Mouse (Mus musculus): ENCODE measurements around the gene Gje1. TPM values are rescaled to one million over a fixed set of nuclear protein-coding genes. Genes with fewer than 3 reads are reported as not detected.

The Gje1 gene
- polyA plus RNA-seq, 1 experiment from 2014 or later = not detected

GRCm38 (mm10) chr10:14703830-14704420 lies 14.1 kb downstream of the Gje1 start:
- WGBS = 61% methylated on average over 4 of the region's 4 CpGs
- TF ChIP-seq CTCF (IDR thresholded peaks at IDR 0.05; ENCODE audit: low read depth) = no peak
- Histone ChIP-seq H3K27ac (no peak overlapping the region), H3K9me3 (replicated peaks; ENCODE audit: low read length) (no peaks in the 10 kb centered on the region), H3K4me1 (replicated peaks; ENCODE audit: insufficient read depth, low read length) (0 out of 2 replicates have a peak, but pooled peaks cover 12% of the 10 kb centered on the region), H3K4me3 (replicated peaks; ENCODE audit: low read depth, low read length) (peak overlapping the region; percentile 88; the same call in 1 of the 2 replicates), H3K4me2 (ENCODE audit: low read length) (peak overlapping the region; percentile 64), H3K9ac (ENCODE audit: low read depth, low read length) (0 out of 2 replicates have a peak overlapping the region, but pooled peaks have one; percentile 81), H3K27me3 (ENCODE audit: insufficient read depth, low read length) (no peaks in the 10 kb centered on the region), H3K36me3 (ENCODE audit: insufficient read depth, low read length) (no peaks in the 10 kb centered on the region)
- ATAC-seq (replicated peaks; ENCODE audit: low FRiP score, low read depth) (no peak), DNase-seq (ENCODE audit: low spot score) (no peak)

GRCm38 (mm10) chr10:14703239-14703638 lies 14.8 kb downstream of the Gje1 start:
- DNase-seq (ENCODE audit: low spot score) (no peak), ATAC-seq (replicated peaks; ENCODE audit: low FRiP score, low read depth) (no peak)
- Histone ChIP-seq H3K9ac (ENCODE audit: low read depth, low read length) (no peak overlapping the region), H3K4me1 (replicated peaks; ENCODE audit: insufficient read depth, low read length) (0 out of 2 replicates have a peak, but pooled peaks cover 12% of the 10 kb centered on the region), H3K36me3 (ENCODE audit: insufficient read depth, low read length) (no peaks in the 10 kb centered on the region), H3K9me3 (replicated peaks; ENCODE audit: low read length) (no peaks in the 10 kb centered on the region), H3K27me3 (ENCODE audit: insufficient read depth, low read length) (no peaks in the 10 kb centered on the region), H3K4me3 (replicated peaks; ENCODE audit: low read depth, low read length) (no peak overlapping the region), H3K27ac (no peak overlapping the region), H3K4me2 (ENCODE audit: low read length) (no peak overlapping the region)
- WGBS = 74% methylated on average over 1 of the region's 1 CpGs
- TF ChIP-seq CTCF (IDR thresholded peaks at IDR 0.05; ENCODE audit: low read depth) = no peak

GRCm38 (mm10) chr10:14690349-14690748 lies 27.7 kb downstream of the Gje1 start:
- no peak overlapping the region for H3K4me3 ChIP-seq (replicated peaks; ENCODE audit: low read depth, low read length)
- no peak for DNase-seq (ENCODE audit: low spot score)
- H3K4me1 ChIP-seq (replicated peaks; ENCODE audit: insufficient read depth, low read length) = no peaks in the 10 kb centered on the region
- no peak for ATAC-seq (replicated peaks; ENCODE audit: low FRiP score, low read depth)
- no peak overlapping the region for H3K4me2 ChIP-seq (ENCODE audit: low read length)
- H3K36me3 ChIP-seq (ENCODE audit: insufficient read depth, low read length) = peaks cover 7% of the 10 kb centered on the region
- no peak overlapping the region for H3K9ac ChIP-seq (ENCODE audit: low read depth, low read length)
- WGBS = 84% methylated on average over 3 of the region's 3 CpGs
- no peaks in the 10 kb centered on the region for H3K27me3 ChIP-seq (ENCODE audit: insufficient read depth, low read length)
- no peaks in the 10 kb centered on the region for H3K9me3 ChIP-seq (replicated peaks; ENCODE audit: low read length)
- no peak for TF ChIP-seq CTCF (IDR thresholded peaks at IDR 0.05; ENCODE audit: low read depth)
- H3K27ac ChIP-seq = no peak overlapping the region

GRCm38 (mm10) chr10:14688785-14689442 lies 29.1 kb downstream of the Gje1 start:
- Histone ChIP-seq H3K4me1 (replicated peaks; ENCODE audit: insufficient read depth, low read length) (no peaks in the 10 kb centered on the region), H3K27ac (no peak overlapping the region), H3K4me3 (replicated peaks; ENCODE audit: low read depth, low read length) (no peak overlapping the region), H3K27me3 (ENCODE audit: insufficient read depth, low read length) (no peaks in the 10 kb centered on the region), H3K9me3 (replicated peaks; ENCODE audit: low read length) (no peaks in the 10 kb centered on the region), H3K36me3 (ENCODE audit: insufficient read depth, low read length) (peaks cover 7% of the 10 kb centered on the region), H3K4me2 (ENCODE audit: low read length) (no peak overlapping the region), H3K9ac (ENCODE audit: low read depth, low read length) (no peak overlapping the region)
- no peak for ATAC-seq (replicated peaks; ENCODE audit: low FRiP score, low read depth)
- DNase-seq (ENCODE audit: low spot score) = no peak
- TF ChIP-seq CTCF (IDR thresholded peaks at IDR 0.05; ENCODE audit: low read depth) = no peak
- WGBS = 82% methylated on average over 6 of the region's 6 CpGs

GRCm38 (mm10) chr10:14685663-14686062 lies 32.4 kb downstream of the Gje1 start:
- no peak overlapping the region for H3K27ac ChIP-seq
- no peaks in the 10 kb centered on the region for H3K27me3 ChIP-seq (ENCODE audit: insufficient read depth, low read length)
- no peak overlapping the region for H3K4me3 ChIP-seq (replicated peaks; ENCODE audit: low read depth, low read length)
- DNase-seq (ENCODE audit: low spot score) (no peak), ATAC-seq (replicated peaks; ENCODE audit: low FRiP score, low read depth) (no peak)
- WGBS = 98% methylated on average over 1 of the region's 1 CpGs
- no peak overlapping the region for H3K9ac ChIP-seq (ENCODE audit: low read depth, low read length)
- peaks cover 7% of the 10 kb centered on the region for H3K36me3 ChIP-seq (ENCODE audit: insufficient read depth, low read length)
- TF ChIP-seq CTCF (IDR thresholded peaks at IDR 0.05; ENCODE audit: low read depth) = peak; percentile 19; the same call in 1 of the 2 replicates
- H3K4me2 ChIP-seq (ENCODE audit: low read length) = no peak overlapping the region
- H3K4me1 ChIP-seq (replicated peaks; ENCODE audit: insufficient read depth, low read length) = no peaks in the 10 kb centered on the region
- H3K9me3 ChIP-seq (replicated peaks; ENCODE audit: low read length) = no peaks in the 10 kb centered on the region

GRCm38 (mm10) chr10:14666147-14666546 lies 51.9 kb downstream of the Gje1 start:
- peak; percentile 5 for DNase-seq (ENCODE audit: low spot score)
- no peak for TF ChIP-seq CTCF (IDR thresholded peaks at IDR 0.05; ENCODE audit: low read depth)
- Histone ChIP-seq H3K4me1 (replicated peaks; ENCODE audit: insufficient read depth, low read length) (no peaks in the 10 kb centered on the region), H3K4me3 (replicated peaks; ENCODE audit: low read depth, low read length) (no peak overlapping the region), H3K27ac (no peak overlapping the region), H3K4me2 (ENCODE audit: low read length) (no peak overlapping the region), H3K36me3 (ENCODE audit: insufficient read depth, low read length) (peaks cover 7% of the 10 kb centered on the region; the same call in 1 of the 2 replicates), H3K9me3 (replicated peaks; ENCODE audit: low read length) (no peaks in the 10 kb centered on the region), H3K27me3 (ENCODE audit: insufficient read depth, low read length) (no peaks in the 10 kb centered on the region), H3K9ac (ENCODE audit: low read depth, low read length) (no peak overlapping the region)
- no peak for ATAC-seq (replicated peaks; ENCODE audit: low FRiP score, low read depth)
- WGBS = 89% methylated on average over 2 of the region's 2 CpGs

Other genes with a start within 250 kb of the Gje1 start
- gene Adgrg6, start 172.6 kb downstream of the Gje1 start, polyA plus RNA-seq (2015; fragmentation: Nextera tagmentation; extraction: Ambion mirVana) = 3.8 and 4.9 TPM in 2 replicates
- gene Vta1, start 12.7 kb downstream of the Gje1 start, polyA plus RNA-seq (2015; fragmentation: Nextera tagmentation; extraction: Ambion mirVana) = 101 and 112 TPM in 2 replicates
- gene Nmbr, start 12.6 kb downstream of the Gje1 start, polyA plus RNA-seq (2015; fragmentation: Nextera tagmentation; extraction: Ambion mirVana) = 0.31 and 0.43 TPM in 2 replicates